Mouse (Mus musculus) thymus, adult 18-20 months (tissue): ENCODE data around the gene Smco4.
"Not testable (repeated sequence)": the region's sequence is repeated elsewhere in the genome, so short reads cannot be mapped to it uniquely, and the experiment has no call there.

ENCODE experiments used
- DNase-seq, 2 experiments: peaks; one replicate each; pipeline ENCODE4 v3.0.0; 2022; ENCODE audit warnings: mixed read lengths in 2 of 2

The Smco4 gene

DNA sequence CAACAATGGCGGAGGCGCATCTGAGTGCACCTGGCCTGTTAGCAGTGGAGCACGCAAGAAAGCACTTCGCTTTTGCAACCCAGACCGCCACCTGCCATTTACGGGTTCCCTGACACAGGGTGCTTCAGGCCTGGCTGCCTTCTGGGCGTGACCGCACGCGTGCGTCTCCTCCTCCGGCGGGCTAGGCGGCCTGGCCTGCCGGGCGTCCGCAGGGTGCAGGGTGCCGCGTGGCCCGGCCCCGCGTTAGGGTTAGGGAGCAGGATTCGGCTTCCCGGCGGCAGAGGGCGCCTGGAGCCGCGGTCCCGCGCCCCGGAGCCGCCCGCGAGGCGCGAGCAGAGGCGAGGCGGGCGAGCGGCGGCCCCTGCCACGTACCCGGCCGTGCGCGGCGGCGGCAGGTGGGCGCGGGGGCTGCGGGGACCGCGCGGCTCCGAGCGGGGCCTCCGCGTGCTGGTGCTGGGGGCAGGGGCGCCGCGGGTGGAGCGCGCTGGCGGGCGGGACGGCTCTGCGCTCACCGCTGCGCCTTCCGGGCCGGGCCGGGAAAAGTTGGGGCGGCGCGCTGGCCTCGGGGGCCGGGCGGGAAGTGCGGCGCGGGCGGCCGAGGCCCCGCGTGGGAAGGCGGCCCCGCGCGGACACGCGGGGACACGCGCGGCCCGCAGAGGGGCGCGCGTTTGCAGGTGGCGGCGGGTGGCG lies at the start of gene Smco4:
Smco4 (plus strand) TSS at position 198 of the 690 bp plus-strand sequence.
- DNase-seq = peak; percentile 39 to 61

DNA sequence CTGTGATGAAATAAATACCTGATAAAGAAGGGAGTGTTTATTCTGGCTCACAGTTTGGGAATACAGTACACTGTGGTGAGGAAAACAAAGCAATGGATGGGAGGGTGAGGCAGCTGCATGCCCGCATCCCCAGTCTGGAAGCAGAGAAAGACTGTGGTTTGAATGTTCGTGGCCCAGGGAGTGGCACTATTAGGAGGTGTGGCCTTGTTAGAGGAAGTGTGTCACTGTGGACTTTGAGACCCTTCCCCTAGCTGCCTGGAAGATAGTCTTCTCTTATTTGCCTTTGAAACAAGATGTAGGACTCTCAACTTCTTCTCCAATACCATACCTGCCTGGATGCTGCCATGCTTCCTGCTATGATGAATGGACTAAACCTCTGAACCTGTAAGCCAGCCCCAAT lies 45.8 kb upstream of the Smco4 start:
- no peak for DNase-seq

DNA sequence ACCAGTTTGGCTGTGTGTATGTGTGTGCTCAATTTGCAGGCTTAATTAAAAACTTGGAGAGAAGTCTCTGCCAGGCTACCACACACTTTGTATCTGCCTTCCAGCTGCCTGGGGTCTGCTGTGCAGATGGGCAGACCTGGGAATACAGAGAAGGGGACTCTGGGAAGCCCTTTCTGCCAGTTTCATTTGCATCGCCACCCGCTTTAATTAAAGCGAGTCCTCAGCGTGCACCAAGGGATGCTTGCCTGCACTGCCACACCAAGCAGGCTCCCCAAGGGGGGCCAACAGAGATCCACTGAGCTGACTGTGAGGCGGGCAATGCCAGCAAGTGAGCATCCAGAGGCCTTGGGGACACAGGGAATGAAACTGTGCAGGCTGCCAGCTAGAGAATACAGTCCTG lies 42.3 kb upstream of the Smco4 start:
- DNase-seq = no peak

DNA sequence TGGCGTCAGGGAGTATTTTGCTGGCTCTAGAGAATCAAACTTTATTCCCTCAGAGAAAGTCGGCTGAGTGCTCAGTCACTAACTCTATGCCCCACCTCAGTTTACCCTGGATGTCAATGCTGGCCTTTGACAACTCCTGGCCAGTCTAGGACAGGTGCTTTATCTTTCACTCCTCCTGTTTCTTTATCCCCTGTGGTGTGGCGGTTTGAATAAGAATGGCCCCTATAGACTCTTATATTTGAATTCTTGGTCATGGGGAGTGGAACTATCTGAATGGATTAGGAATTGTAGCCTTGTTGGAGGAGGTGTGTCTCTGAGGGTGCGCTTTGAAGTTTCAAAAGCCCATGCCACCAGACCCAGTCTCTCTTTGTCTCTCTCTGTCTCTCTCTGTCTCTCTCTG lies 21.0 kb upstream of the Smco4 start:
- DNase-seq = no peak

DNA sequence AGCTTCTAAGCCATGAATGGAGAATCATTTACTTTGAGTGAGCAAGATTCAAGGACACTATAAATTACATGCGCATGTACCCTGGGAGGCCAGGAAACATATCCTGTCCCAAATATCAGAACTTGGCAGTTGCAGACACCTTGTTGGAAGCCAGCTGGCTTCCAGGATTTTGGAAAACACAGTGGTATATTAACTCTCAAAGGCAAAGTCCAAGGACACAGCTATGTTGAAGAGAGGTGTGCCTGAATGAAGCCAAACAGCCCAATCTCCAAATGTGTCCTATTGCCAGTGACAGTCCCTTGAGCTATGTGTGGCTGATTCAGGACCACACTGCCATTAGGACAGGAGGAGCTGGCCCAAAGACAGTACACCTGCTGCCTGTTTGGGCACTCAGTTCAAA lies 20.0 kb upstream of the Smco4 start:
- DNase-seq = no peak

DNA sequence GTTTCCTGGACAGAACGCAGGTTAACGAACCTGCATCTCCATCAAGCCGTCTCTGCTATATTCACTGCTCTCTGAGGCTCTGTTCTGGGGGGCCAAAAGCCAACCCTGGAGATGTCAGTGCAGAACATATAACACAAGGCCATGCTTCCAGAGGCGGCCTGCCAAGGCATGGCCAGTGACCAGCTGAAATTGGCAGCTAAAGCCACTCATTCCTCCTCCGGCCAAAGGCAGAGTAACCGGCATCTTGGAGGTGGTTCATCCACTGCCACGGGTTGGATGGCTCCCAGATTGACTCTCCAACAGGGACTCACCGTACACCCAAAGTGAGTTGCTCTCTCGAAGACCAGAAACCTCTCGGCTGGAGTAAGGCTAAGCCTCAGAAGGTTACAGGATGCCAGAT lies 15.7 kb upstream of the Smco4 start:
- no peak for DNase-seq

DNA sequence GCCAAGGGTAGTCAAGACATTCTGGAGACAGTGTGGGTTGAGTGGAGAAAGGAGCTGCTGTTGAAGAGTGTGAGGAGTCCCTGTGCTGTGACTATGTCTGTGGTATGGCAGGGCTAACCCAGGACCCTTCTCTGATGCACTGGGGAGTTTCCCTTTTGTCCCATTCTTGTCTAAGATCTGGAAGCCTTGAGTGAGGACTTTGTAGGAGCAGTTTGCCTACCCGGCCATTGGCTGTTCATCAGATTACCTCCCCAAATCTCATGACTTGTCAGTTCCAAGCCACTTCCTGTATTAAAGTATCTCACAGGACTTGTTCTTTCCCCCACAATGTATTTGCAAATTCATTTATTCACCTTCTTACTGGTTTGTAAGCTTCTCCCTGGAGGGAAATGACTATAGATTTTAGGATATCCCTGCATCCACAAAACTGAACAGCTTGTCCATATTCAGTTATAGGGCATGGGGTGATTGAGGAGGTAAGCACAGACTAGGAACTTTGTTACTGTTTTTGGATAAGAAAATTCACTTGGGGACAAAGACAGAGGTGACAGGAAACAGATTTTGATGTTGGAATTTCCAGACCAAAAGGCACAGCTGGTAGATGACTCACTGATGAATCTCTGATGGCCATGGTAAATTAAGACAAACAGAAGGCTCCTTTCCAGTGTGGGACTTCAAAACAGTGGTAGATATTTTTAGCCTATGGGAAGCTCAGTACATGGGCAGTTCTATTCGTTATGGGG lies 5.4 kb upstream of the Smco4 start:
- DNase-seq = no peak

DNA sequence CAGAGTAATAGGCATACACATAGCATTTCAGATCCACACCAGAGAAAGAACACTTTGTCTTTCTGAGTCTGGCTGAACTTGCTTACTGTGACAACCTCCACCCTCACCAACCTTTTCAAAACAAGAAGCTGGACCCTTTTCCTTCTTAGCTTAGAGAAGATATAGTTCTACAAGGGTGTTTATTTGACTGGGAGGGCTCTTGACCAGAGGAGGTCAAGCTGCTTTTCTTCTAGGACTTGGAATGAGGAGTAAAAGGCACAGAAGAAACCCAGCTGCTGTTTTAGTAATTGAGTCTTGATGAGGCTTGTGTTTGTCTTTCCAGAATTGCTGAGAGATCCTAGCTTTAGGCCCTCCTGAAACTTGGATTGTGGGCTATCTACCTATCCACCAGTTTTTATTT lies 3.9 kb upstream of the Smco4 start:
- no peak for DNase-seq

DNA sequence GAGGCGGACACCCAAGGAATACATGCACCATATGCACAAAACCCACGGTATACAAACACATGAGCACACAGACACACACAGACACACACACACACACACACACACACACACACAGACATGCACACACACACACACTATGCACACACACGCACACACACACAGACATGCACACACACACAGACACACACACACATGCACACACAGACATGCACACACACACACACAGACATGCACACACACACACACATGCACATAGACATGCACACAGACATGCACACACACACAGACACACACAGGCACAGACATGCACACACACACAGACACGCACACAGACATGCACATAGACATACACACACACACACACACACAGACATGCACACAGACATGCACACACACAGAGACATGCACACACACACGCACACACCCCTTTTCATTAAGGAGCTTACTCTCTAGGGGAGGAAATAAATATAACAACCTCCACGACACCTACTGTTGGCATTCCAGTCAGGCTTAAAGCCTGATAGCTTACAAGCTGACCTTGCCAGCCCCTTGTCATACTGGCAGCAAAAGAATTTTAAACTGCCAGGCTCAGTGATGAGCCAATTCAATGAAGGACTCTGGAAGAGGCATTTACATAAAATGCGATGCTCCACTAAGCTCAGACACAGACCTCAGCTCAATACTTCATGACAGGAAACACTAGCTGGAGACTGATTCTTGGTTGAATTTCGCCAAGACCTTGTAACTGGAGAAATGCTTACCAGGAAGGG lies 2.7 kb upstream of the Smco4 start:
- DNase-seq = no peak

DNA sequence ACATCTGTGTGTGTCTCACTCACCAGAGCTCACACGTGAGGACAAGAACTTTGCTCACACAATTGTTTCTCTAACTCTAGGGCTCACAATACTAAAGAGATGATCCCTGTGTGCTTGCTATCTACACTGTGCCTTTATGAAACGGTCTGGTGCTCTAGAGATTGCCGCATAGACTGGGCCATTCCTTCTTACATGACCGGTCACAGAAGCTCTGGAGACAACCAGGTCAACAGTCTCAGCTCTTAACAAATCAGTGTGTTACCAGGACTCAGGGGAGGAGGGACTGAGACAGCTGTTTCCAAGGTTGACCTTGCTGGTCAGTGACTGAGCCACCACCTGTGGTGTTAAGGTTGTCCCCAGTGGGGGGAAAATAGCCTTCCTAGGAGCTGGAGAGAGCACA lies 1.5 kb upstream of the Smco4 start:
- DNase-seq = no peak

DNA sequence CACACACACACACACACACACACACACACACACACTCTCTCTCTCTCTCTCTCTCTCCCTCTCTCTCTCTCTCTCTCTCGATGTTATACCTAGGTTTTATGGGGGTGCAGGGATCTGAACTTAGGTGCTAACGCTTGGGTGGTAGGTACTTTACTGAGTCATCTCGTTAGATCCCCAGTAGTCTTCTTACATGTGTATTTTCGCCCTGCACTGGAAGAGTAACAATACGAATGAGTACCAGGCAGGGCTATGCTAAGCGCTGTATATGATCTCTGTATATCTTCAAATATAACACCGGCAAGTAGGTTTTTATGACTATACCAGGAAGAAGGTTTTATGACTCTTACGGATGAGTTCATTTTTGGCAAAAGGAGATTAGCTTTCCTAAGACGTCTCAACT lies 831 bp upstream of the Smco4 start:
- DNase-seq = no peak

DNA sequence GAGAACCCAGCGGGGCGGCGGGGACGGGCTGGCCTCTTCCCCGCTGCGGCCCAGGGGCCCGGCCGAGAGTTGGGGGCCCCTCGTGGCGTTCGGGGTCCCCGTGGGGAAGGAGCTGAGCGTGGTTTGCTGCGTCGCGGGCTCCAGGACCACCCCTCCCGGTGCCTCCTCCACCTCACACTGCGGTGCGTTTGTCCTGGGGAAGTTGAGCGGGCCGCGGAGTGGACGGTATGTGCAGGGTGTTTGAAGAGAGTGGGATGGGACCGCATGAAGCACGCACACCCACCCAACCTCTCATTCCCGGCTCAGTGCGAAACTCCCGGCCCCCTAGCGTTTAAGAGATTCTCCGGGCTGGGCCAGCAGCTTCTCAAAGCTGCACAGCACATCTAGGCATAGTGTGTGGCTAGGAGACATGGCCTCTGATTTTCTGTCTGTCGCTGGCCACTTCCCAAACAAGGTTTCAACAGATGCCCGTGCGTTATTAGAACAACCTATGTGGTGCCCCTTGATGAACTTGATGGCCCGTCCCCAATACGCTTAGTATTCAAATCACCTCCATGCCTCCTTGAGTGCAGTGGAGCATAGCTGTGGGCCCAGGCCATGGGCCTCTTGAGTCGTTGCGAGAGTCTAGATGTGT lies 810 bp downstream of the Smco4 start:
- peak; percentile 46 to 54 for DNase-seq

DNA sequence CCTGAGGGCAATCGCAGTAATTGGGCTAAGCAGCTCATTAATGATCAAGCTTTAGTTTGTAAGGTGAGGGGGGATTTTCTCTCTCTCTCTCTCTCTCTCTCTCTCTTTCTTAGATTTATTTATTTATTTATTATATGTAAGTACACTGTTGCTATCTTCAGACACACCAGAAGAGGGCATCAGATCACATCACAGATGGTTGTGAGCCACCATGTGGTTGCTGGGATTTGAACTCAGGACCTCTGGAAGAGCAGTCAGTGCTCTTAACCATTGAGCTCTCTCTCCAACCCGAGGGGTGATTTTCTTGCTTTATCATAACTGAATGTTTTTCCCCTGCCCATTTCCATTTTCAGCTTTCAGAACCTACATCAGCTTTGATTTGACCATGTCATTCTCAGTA lies 2.0 kb downstream of the Smco4 start:
- DNase-seq = not testable (repeated sequence)

DNA sequence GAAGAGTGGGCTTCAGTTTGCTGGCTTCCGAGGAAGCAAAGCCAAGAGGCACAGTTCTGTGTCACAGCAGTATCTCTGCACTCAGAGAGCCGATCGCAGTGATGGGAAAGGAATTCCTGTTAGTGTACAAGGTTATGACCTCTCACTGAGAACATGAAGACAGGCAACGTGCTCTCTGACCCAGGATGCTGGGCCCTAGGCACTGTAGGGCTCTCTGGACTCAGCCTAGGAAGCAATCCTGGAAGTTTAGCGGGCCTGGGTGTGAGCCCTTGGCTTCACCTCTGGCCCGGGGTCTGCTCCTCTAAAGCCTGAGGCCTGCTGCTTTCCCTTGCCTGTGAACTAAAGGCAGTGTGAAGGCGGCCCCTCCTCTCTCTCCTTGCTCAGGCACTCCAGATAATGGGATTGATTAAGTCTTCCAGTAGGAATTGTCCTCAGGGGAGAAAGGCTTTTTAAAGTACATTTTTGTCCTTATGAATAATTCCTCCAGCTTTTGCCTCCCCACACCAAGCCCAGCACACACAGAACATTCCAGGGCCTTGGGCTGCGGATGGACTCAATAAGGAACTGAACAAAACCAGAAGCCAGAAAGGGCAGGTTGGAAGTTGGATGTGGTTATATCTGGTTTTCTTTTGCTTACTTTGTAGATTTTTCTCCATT lies 2.8 kb downstream of the Smco4 start:
- no peak for DNase-seq

DNA sequence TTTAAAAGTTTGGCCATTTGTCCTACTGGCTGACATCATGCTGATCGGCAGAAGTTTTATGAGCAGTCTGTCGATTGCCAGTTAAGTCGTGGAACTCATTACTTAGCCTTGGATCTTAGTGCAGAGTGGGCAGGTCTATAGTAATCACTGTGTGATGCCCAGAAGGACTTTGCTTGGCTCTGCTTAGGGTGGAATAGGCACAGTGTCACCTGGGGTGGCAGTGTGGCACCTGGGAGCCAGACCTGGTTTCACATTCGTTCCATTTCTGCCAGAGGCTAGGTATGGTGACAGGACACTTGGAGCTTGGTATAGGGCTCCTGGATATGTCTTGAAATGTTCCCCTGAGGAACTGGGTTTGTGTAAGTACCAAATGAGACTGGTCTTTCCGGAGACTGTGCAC lies 6.8 kb downstream of the Smco4 start:
- no peak for DNase-seq

DNA sequence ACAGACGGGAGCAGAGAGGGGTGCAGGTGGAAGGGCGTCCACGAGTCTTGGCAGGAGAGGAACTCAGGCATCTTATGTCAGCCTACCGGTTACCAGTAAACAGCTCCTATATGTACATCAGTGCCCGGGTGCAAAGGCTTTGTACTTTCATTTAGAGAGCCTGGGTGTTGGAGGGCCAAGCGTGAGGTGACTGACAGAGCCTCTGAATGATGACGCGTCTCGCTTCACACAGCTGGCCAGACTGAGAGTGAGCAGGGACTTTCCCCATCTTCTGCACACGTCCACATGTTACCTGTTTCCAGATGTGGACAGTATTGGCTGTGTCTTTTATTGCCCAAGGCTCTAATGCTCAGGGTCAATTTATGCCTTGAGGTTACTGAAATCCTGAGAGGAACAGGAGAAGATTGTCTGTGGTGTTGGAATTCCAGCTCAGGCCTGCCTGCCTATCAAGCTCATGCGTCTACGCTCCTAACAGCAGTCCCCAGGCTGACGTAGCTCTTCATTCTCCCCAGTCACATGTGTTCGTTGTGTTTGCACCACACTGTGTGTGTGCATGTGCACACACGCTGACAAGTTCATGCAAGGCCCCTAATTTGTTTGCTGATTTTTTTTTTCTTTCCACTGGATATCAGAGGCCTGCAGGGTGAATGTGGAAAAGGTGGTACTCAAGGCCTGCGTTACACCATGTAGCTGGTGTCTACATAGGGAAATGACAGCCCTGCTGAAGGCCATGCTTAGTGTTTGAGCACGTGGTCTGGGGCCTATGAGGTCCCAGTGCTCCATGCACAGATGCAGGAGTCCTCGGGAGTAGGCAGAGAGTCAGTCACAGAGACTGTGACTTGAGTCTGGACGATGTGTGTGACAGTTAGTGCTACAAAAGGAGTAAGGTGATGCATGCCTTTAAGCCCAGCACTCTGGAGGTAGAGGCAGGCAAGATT lies 8.4 kb downstream of the Smco4 start:
- DNase-seq = no peak

DNA sequence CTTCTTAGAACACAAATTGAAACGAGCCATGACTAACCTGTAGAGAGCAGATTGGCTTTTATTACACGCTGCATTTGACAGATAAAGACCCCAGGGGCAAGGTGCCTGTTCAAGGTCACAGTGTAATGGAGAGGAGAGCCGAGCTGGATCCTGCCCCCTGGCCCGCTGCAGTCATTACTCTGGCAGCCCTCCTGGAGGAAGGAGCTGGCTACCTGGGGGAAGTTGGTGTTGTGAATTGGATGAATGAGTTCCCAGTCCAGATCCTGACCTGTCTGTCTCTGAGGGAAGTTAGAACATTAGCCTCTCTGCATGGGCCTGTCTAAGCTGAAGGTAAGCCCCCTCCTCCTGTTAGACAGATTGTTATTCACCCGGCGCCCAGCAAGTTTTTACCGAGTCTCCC lies 9.2 kb downstream of the Smco4 start:
- DNase-seq = no peak

DNA sequence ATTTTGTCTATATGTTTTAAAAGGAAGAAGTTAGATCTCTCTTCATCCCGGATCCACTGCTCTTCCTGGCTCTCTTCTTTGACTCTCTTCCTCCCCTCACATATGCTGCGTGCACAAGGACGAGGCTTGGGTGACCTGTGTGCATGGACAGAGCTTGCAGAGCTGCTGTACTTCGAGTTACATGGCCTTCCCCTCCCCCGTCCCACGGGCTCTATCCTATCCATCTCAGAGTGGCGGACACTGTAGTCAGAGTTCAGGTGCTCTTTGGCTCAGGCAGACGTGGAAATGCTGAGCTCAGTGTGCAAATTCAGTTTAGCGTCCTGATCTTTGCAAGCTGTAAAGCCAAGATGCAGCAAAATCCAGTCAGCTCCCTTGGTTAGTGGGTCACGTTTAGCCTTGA lies 10.1 kb downstream of the Smco4 start:
- DNase-seq = no peak

DNA sequence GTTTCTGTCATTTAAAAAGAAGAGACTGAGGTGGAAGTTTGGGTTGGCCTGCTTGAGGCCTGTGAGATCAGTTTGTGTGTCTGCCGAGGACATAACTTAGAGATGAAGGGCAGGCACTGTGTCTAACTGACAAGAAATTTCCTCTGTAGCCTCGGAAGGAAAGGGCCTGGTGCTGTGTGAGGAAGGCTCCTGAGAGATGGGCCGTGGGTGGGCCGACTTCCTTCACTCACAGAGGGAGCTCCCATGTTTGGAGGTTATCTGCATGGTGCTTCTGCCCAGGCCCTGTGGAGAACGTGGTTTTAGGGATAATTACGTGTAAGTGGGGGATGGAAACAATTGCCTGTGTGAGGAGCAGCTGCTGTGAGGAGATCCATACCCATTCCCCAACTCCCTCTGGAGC lies 10.6 kb downstream of the Smco4 start:
- DNase-seq = no peak

DNA sequence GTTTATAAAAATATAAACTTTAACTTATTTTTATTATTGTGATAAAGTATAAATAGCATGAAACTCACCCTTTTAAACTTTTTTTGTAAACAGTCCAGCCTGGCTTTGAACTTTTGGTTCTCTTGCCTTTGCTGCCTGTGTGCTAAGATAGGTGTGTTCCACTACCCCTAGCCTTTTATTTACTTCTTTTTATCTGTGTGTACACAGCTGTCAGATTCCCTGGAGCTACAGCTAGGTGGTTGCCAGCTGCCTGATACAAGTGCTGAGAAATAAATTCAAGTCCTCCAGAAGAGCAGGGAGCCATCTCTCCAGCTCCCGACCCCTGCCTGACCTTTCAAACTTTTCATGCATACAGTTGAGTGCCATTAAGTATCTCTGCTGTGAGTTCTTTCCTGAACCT lies 12.1 kb downstream of the Smco4 start:
- no peak for DNase-seq

DNA sequence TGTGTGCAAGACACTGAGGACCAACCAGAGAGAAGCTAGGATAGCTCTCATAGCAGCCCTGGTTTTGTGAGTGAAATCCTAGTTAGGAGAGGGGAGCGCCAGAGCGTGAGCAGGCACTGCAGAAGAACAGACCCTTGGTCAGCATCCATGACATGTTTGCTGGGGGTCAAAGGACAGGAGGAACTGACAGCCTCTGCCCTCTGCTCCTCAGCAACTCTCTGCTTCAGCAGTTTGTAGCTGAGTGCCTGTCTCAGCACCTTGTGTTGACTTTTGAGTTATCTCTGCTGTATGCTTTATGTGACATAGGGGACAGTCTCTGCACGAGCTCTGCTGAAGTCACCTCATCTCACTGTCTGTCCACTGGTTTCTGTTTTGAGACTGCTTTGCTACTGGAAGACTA lies 13.6 kb downstream of the Smco4 start:
- no peak for DNase-seq

DNA sequence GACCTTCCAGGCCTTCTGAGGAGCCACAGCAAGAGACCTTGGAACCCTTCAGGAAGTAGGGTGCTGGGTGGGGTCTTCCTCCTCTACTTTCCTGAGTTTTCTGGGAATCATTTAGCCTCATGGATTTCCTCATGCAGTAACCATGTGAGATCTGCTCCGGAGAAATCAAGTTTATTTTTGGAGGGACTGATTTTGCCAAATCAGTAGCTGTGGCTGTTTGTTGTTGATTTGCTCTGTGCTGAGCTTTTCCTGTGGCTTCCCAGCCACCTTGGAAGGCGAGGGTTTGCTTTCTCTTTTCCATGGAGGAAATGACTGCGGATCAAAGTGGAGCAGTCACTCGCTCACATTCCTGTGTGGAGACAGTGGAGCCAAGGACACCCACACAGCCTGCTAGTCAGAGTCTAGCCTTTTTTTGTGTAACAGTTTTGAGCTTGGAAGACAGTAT lies 14.2 kb downstream of the Smco4 start:
- no peak for DNase-seq
